Mouse (Mus musculus): ENCODE measurements around the gene Eef1e1.

DNA sequence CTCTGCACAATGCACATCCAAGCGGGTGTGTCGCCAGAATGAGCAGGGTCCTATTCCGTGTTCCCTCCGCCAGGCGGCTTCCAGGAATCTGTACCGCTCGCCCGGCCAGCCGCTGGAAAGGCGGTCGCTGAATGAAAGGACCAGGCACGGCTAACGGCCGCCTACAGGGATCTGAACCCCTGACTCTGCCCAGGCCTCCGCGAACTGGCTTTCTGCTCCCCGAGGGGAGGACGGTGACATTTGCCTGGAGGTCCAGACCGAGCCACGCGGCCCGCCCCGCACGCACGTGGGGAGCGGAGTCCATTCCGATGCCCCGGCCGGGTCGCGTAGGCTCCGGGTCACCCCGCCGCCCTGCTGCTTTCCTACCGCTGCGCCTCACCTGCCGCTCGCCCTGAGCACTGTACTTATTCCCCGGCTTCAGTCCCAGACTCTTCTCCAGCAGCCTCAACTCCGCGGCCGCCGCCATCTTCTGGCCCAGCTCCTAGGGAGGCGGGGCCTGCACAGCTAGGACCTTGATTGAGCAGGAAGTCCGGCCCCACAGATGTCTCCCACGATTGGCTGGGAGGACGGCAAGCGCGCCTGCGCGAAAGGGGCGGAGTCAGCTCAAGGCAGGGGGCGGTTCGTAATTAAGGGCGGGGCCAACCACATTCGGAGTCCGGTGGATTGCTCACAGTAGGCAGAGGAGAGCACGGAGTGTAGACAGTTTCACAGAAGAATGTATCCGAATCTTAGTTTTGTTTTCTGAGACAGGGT is at the start of gene Eef1e1:
- TF ChIP-seq CTCF (IDR thresholded peaks at IDR 0.05; ENCODE audit: borderline replicate concordance, insufficient read depth, low read depth, low read length) (peak; percentile 39; the same call in 1 of the 2 replicates), POLR2A (IDR thresholded peaks at IDR 0.05; ENCODE audit: borderline replicate concordance, insufficient read depth, low read length) (peak; percentile 64; the same call in 1 of the 2 replicates)

All from cerebellum, adult 2 months (tissue).